Mouse (Mus musculus) lung, postnatal 4 days (tissue): ENCODE data around the gene Aven.

Experiments used
- DNase-seq, 2 experiments: peaks; one replicate each; pipeline ENCODE4 v3.0.0; 2021

Aven gene

GRCm38 (mm10) chr2:112677246-112677645 lies 184.5 kb downstream of the Aven start:
- DNase-seq = no peak

GRCm38 (mm10) chr2:112681817-112682216 lies 189.1 kb downstream of the Aven start:
- no peak for DNase-seq
